Mouse (Mus musculus) right cerebral cortex, postnatal 4 days (tissue): ENCODE data around the gene Hdac5.

Source experiments
- DNase-seq: peaks from one replicate; pipeline ENCODE4 v3.0.0-alpha.2; 2022

Gene Hdac5

DNA sequence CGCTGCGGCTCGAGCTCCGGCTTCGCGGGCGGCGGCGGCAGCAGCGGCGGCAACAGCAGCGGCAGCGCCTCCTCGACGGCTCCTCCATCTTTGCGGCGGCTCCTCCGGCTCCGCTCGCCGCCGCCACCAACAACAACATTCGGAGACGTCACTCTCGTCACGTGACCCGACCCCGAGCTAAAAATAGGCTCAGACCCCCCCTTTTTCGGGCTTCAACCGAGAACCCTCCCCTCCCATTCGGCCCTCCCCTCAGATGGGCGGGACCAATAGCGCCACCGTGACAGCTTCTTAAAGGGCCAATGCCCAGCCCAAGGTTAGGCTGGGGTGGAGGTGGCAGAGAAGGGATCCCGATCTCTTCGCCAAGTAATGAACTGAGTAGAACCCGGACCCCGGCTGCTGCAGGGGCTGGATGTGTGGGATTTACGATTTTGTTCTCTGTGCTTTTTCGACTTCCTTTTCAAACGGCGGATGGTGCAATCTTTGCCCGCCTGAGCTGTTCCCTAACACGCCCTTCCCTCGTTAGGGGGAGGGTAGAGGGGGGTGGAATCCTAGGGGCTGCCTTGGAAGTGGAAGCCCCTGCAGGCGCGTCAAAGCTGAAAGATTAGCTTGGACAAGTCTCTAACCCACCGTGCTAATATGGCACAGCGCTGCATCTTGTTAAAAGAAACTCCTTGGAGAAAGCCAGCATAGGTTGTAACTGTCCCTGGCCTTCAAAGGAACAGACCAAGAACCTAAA, at the start of gene Hdac5:
Hdac5 (minus strand) TSS at position 161 of the 736 bp plus-strand sequence.
- DNase-seq: peak; percentile 95

DNA sequence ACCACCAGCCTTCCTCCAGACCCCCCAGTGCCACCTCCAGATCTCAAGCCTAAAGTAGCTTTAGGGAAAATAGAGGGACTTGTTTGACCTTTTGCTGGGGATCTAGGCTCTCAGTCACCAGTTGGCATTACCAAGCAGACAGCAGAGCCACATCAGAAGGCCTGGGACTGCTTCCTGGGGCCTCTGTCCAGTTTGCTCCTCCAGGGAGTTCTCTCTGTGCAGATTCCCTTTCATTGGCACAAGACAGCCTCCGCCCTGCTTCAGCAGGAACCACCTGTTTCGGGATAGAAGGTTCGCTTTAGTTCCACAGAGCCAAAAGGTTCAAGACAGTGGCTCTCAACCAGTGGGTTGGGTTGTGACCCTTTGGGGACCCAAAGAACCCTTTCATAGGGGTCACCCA, 49.6 kb upstream of the Hdac5 start:
- DNase-seq: no peak

DNA sequence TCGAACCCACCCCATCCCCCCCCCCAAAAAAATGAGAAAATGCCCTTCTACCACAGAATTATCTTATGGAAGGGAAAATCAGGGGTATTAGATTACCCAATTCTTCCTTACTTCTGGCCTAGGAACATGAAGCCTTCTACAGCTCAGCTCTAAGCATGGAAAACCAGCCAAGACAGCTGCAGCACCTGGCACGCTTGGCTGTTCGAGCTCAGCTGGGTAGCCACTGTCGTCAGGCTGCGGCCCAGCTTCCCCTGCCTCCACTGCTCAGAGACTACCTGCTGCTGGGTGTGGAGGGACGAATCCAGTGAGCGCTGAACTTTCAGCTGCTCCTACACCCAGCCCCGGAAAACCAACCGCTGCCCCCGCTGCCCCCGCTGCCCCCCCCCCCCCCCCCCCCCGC, 47.8 kb upstream of the Hdac5 start:
- no peak for DNase-seq

DNA sequence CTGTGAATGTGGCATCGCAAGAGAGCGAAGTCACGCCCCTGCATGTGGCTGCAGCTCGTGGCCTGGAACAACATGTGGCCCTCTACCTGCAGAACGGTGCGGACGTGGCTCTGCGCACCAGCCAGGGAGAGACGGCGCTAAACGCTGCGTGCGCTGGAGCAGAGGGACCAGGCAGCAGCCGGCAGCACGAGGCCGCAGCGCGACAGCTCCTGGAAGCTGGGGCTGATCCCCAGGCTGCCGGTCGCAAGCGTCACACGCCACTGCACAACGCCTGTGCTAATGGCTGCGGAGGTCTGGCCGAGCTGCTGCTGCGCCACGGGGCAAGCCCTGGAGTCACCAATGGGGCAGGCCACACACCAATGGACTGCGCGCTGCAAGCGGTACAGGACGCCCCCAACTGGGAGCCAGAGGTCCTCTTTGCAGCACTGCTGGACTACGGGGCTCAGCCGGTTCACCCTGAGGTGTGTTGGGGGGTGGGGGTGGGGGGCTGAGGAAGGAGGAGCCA, 46.5 kb upstream of the Hdac5 start:
- DNase-seq: no peak

DNA sequence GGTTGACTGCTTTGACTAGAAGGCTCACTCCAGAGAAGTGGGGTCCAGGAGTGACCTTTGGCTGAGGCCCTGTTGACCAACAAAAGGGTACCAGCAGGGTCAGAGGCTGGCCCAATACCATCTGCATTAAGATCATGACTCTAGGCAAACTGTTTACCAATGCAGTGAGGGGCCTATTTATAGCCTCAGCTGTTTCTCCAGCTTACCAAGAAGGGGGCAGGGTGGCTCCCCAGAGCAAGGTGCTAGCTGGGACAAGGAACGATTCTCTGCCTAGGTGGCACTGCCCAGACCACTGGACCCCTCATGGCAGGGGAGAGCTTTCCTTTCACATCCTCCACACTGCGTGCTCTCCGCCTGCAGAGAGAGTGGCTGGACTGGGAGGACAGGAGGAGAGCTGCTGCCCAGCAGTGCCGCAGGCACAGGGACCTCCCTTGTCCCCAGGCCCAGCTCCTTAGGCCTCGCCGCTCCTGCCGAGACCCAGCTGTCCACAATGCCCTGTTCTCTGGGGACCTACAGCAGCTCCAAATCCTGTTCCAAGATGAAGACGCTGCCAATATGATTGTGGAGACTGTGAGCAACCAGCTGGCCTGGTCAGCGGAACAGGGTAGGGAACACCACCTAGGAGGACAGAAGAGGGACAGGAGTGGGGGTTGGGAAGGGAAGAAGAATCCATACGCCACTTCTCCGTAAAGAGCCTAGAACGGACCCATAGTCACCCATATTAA, 38.7 kb upstream of the Hdac5 start, which contains the start of gene Asb16:
Asb16 (plus strand) TSS at position 224 of the 725 bp plus-strand sequence.
- DNase-seq: no peak

DNA sequence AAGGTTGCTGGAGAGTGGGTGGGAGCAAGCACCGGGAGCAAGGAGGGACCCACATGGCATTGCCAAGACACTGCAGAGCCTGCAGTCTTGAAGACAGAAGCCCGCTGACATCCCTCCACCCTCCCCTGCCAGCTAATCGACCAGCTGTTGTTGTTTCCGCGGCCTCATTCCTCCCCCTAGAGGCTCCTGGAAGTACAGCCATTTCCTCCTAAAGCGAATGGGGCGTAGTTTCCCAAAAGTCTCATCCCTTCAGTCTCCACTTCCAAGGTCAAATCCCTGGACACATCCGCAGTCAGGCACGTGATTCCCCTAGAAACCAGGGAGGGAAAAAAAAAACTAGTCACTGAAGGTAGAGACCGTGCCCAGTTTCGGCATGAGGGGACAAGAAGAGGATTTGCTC, 37.5 kb upstream of the Hdac5 start:
- peak; percentile 66 for DNase-seq

DNA sequence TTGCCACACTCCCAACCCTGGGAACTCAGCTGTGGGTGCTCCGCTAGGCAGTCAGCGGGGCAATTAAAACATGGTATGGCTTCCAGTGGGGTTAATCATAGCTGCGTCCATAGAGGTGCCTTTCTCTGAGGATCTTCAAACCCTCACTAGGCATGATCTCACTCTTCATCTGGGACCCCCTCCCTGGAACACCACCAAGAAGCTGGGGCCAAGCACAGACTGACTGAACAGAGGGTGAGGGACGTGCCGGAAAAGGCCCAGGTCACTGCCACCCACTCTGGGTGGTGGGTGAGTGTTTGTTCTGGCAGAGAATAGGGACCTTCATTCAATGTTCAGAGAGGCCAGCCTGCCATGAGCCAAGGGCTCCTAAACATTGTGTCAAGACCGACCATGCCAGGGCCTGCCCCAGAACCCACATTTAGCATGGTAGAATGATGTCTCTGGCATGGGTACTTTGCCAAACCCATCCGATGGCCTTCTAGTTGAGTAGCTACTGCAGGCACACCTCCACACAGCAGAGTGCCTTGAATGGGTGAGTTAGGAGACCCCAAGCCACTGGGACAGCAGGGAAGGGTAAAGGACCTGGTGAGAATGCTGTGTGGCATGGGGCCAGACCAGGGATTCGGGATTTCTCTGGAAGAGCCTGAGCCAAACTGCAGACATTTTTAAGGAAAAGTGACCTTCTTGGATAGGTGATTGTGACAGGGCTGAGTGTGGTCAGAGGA, 36.8 kb upstream of the Hdac5 start:
- DNase-seq: no peak

DNA sequence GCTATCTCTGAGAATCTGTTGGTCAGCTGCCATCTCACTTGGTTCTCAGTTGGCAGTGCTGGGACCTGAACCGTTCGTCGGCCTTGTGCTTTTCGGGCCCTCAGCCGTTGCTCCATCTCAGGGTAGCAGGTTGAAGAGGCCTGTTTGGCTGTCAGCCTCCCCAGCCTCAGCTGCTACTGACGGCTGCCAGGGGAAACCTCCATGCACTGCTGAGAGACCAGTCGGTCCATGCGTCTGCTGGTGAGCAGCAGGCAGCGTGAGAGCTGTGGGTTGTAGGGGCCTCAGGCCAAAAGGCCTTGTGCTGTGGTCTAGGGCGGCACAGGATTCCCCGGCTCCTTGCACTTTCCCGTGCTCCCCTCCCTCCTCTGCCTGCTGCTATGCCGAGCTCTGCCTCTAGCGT, 35.9 kb upstream of the Hdac5 start:
- DNase-seq: no peak

DNA sequence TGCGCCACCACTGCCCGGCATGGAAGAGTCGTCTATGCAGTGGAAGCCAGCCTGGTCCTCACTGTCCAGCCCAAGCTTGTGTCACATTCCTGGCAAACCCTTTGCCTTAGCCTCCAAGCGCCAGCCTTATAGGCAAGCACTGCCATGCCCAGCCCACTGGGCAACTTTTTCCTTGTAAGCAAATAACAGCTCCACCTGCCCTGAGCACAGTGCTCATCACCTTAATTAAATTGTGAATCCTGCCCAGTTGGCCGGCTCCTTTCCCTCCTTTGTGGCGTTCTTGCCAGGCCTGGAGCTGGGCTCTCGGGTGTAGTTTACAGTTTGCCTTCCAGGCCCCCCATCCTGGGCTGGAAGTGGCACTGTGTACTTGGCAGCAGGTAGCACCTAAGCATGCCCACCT, 33.2 kb upstream of the Hdac5 start:
- no peak for DNase-seq

DNA sequence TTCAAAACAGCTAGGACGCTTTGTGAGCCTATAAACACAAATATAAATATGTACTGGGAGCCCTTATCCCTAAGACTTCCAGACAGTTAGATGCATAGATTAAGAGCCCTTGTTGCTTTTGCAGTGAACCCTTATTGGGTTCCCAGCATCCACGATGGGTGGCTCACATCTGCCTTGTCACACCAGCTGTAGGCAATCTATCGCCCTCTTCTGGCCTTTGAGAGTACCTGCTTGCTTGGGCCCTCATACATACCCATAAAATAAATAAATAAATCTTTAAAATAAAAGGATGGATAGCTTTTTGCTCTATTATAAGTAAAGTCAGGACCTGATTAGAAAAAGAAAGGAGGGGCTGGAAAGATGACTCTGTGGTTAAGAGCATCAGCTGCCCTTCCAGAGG, 28.6 kb upstream of the Hdac5 start:
- no peak for DNase-seq

DNA sequence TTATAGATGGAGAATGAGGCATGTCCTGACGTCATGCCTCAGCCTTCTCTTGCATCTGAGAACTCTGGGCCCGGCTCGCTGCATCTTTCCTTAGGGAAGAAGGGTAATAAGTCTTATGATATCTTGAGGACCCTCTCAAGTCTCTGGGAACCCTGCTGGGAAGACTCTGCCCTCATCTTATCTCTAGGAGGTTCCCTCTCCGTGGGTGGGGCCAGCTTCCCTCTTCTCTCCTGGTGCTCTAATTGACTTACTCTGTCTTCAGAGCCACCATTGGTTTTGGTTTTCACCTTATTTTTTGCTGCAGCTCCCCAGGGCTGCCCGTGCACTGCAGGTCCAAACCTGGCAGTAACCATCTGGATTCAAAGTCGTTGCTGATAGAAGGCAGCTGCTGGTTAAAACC, 28.1 kb upstream of the Hdac5 start:
- DNase-seq: no peak

DNA sequence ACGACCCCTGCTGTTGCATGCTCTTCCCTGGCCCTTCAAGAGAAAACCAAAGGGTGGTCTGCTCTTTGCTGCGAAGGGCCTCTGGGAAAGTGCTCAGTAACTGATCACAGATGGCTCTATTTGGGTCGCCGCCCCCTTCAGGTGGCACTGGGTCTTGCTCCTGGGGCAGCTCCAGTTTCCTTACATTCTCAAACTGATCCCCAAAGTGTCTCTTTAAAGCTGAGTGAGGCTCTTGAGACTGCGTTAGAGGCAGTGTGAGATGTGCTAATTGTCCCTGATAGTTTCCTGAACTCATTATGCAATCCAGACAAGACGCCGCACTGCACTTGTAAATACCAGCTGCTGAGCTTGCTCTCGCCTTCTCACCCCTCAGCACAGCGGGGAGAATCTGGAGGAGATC, 27.5 kb upstream of the Hdac5 start:
- peak; percentile 31 for DNase-seq

DNA sequence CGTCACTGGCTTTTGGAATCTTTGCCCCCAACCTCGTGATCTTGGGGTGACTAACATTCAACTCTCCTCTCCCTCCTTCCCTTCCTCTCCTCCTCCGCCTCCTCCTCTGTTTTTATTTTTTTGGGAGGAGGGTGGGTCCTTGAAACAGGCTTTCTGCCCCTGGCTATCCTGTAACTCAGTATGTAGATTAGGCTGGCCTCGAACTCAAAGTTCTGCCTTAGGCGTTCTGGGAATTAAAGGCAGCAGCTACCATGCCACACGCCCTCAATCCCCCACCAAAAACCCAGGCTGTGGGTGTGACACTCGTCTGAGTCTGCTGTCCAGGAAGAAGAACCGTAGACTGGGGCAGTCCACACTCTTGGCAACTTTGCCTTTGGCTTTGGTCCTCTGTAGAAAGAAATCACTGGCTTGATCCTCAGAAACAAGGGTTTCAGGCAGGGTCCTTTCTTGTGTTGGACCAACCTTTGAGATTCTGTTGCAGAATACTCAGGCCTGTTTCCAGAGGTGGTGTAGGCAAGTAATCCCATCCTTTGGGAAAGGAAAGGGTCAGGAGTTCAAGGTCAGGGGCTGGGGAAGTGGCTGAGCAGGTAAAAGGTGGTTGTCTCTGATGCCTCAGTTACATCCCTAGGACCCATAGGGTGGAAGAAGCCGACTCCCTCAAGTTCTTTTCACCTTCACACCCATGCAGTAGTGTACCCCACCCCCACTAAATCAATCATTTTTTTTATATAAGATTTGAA, 19.6 kb upstream of the Hdac5 start:
- DNase-seq: no peak

DNA sequence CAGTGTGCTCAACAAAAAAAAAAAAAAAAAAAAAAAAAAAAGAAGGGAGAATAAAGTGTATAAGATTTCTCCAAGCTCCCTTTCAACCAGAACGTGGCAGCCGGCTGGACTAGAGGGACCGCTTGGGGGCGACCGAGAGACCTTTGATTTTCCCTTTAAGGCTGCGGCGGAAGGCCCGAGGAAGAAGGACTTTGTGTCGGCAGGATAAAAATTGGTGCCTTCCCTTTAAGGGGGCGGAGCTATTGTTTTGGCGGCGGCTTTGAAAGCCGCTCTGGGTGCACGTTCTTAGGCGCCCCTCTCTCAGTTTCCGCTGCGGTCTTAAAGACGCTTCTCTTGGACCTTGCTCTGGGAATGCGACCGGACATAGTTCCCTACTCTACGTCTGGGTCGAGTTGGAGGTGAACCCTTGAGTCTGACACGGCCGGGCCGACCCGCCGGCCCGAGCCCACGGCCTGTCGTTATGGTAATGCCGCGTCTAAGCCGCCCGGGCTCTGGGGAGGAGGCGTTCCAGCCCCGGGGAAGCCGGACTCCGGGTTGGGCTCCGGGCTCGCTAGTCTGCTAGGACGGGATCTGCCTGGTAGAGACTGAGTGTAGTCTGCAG, 18.8 kb upstream of the Hdac5 start, which contains the start of gene BC030867:
BC030867 (plus strand) TSS at position 253 of the 601 bp plus-strand sequence.
- peak; percentile 98 for DNase-seq

DNA sequence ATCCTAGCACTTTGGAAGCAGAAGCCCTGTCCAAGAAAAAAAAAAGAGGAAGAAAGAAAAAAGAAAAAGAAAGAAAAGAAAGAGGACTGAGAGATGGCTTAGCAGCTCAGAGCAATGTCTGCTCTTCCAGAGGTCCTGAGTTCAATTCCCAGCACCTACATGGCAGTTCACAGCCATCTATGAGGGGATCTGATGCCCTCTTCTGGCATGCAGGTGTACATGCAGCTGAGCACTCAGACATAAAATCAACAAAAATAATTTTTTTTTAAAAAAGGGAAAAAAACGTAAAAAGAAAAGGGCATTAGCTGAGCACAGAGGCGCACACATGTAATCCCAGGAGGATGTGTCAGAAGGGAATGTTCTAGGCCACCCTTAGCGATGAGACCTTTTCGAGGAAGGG, 16.9 kb upstream of the Hdac5 start:
- no peak for DNase-seq

DNA sequence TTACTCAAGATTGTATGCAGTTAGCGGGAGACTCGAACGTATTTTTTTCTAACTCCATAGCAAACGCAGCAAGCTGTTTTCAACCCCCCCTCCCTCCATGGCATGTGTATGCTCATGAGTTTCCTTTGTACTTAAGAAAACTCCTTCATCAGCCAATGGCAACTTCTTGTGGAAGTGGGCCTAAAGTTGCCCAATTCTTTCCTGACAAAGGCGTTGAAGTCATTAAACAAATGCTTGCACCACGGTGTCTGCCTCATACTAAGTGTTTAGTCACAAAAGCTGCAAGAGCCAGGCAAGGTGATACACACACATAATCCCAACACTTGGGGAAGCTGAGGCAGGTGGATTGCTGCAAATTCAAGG, 16.3 kb upstream of the Hdac5 start:
- no peak for DNase-seq

DNA sequence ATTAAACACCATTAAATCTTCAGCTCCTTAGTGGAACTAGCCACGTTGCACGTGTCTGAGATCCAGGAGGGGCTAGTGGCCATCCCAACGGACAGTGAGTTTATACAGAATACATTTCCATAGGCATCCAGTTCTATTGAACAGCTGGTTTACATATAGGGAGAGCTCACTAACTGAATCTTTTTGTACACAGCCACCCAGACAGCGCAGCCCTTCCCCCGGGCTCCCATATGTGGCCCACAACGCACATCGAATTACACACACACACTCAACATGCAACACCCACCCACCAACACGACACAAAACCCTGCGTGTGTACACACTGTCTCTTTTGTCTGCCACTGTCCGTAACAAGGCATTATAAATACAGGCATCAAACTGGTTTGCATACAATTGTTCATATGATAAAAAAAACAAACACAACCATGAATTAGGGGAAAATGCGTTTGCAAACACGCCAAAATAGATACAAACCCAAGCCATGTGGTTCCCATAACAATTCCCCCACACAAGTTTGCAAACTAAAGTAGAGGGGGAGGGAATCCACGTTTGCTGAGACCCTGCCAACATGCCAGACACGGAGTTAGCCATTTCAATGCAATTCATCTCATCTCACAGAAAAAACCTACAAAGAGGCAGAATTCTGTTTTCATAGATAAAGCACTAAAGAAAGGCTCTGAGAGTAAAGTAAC, 15.8 kb upstream of the Hdac5 start:
- no peak for DNase-seq

DNA sequence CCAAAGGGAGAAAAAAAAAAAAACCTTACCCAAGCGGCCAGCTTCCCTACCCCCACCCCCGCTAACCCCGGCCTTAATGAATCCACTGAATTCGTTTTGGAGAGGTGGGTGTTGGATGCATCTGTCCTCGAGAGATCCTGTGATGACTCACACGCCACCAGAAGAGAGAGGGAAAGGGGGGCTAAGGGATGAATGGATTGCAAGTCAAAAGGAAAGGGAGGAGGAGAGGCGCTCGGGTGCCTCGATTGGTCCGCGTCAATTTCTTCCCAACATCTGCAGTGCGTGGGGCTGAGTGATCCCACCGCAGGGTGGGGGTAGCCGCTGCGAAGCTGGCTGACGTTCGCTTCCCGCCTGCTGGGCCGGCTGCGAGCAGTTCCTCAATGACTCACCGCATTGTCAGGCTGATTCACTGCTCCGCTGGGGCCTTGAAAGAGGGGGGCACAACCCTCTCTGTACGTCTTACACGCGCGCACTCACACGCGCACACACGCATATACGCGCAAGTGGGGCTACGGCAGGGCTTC, 15.0 kb upstream of the Hdac5 start:
- DNase-seq: peak; percentile 66

DNA sequence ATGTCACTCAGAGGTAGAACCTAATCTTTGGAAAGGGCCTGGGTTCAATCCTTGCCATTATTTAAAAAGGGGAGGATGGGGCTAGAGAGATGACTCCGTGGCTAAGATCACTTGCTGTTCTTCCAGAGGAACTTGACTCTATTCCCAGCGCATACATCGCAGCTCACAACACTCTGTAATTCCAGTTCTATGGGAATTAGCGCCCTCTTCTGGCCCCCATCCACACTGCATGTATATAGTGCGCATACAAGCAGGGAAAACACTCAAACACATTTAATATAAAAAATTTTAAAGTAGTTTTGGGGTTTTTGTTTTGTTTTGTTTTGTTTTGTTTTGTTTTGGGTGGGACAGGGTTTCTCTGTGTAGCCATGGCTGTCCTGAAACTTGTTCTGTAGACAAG, 11.9 kb upstream of the Hdac5 start:
- DNase-seq: no peak

DNA sequence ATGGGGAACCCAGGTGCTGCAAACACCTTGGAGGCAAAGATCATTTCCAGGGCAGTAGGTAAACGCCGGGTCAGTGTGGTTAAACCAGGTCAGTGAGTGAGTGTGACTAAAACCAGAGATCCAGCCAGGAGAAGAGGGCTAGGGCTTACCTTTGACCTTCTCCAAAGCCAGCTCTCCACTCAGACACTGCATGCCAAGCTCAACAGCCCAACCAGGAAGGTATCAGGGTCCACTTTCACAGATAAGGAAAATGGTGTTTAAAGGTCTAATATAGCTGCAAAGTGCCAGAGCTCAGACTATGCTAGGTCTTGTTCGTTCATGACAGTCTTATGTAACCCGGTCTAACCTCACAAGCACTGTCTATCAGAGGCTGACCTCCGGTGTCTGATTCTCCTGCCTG, 11.3 kb upstream of the Hdac5 start:
- no peak for DNase-seq

DNA sequence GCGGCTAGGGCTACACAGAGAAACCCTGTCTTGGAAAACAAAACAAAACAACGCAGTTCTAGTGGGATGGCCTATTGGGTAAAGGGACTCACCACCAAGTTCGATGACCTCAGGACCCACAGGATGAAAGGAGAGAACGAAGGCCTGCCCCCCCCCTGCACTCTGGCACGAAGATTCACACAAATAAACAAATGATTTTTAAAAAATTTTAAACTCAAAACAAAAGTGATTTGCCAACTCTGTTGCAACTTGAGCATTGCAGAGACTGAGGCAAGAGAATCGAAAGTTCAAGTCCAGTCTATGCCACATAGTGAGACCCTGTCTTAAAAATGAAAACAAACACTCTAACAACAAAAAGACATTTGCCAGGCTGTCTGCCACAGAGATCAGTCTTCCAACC, 10.7 kb upstream of the Hdac5 start:
- no peak for DNase-seq

DNA sequence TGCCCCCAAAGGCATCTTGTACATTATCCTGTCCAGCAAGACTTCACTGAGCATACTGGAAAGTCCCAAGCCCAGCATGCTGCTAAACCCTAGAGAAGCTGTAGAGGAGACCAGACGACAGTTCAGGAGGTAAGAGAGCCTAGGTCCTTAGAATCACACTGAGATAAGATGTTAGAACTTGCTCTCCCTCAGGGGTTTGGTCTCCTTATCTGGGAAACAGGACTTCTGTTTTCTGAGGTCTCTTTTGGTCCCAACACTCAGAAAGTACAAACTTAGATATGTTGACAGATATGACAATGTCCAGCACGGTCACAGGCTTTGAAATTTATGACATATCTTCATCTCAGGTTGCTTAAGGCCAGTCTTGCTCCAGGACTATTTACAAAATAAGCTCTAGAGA, 6.1 kb upstream of the Hdac5 start:
- no peak for DNase-seq
